Mouse (Mus musculus): ENCODE data around the gene Ncoa5. TPM values are rescaled to one million over a fixed set of nuclear protein-coding genes. Genes with fewer than 3 reads are reported as not detected.

Gene Ncoa5
- polyA plus RNA-seq, 1 experiment from 2014 or later: 144 TPM

- Histone ChIP-seq H3K4me1 (peaks cover 19% of the 10 kb centered on the region), H3K4me2 (no peak overlapping the region), H3K27ac (no peak overlapping the region), H3K27me3 (peaks cover 9% of the 10 kb centered on the region; the same call in 1 of the 2 replicates), H3K9ac (no peak overlapping the region), H3K36me3 (replicated peaks) (no peaks in the 10 kb centered on the region), H3K4me3 (replicated peaks) (no peak overlapping the region), H3K9me3 (no peaks in the 10 kb centered on the region)
- 83% methylated on average over 5 of the region's 5 CpGs for WGBS
- ATAC-seq (ENCODE audit: low FRiP score): no peak
Measured at GRCm38 (mm10) chr2:165042126-165042525, 7.5 kb upstream of the Ncoa5 start.

- Histone ChIP-seq H3K27ac (no peak overlapping the region), H3K9ac (no peak overlapping the region), H3K27me3 (peaks cover 4% of the 10 kb centered on the region; the same call in 1 of the 2 replicates), H3K9me3 (no peaks in the 10 kb centered on the region), H3K36me3 (replicated peaks) (no peaks in the 10 kb centered on the region), H3K4me2 (no peak overlapping the region), H3K4me3 (replicated peaks) (no peak overlapping the region), H3K4me1 (peaks cover 26% of the 10 kb centered on the region)
- ATAC-seq (ENCODE audit: low FRiP score): no peak
- 68% methylated on average over 4 of the region's 4 CpGs for WGBS
Measured at GRCm38 (mm10) chr2:165037415-165037814, 2.7 kb upstream of the Ncoa5 start.

GRCm38 (mm10) chr2:165035058-165035431, 378 bp upstream of the Ncoa5 start:
- peak overlapping the region; percentile 90 for H3K4me3 ChIP-seq (replicated peaks)

GRCm38 (mm10) chr2:165033306-165033705, 1.4 kb downstream of the Ncoa5 start:
- H3K27ac ChIP-seq: no peak overlapping the region
- H3K27me3 ChIP-seq: no peaks in the 10 kb centered on the region
- no peaks in the 10 kb centered on the region for H3K9me3 ChIP-seq
- 58% methylated on average over 6 of the region's 6 CpGs for WGBS
- no peak for ATAC-seq (ENCODE audit: low FRiP score)
- peaks cover 47% of the 10 kb centered on the region for H3K4me1 ChIP-seq
- no peaks in the 10 kb centered on the region for H3K36me3 ChIP-seq (replicated peaks)
- H3K4me2 ChIP-seq: peak overlapping the region; percentile 79
- peak overlapping the region; percentile 98 for H3K9ac ChIP-seq
- peak overlapping the region; percentile 90 for H3K4me3 ChIP-seq (replicated peaks)

More at GRCm38 (mm10) chr2:165035058-165035431, 378 bp upstream of the Ncoa5 start:
- Histone ChIP-seq H3K27ac (peak overlapping the region; percentile 94), H3K9me3 (no peaks in the 10 kb centered on the region), H3K9ac (peak overlapping the region; percentile 48), H3K4me2 (peak overlapping the region; percentile 49), H3K4me1 (peaks cover 38% of the 10 kb centered on the region), H3K27me3 (peaks cover 4% of the 10 kb centered on the region; the same call in 1 of the 2 replicates), H3K36me3 (replicated peaks) (no peaks in the 10 kb centered on the region)
- 21% methylated on average over 5 of the region's 5 CpGs for WGBS
- ATAC-seq (ENCODE audit: low FRiP score): no peak; the same call in 1 of the 2 replicates

DNA sequence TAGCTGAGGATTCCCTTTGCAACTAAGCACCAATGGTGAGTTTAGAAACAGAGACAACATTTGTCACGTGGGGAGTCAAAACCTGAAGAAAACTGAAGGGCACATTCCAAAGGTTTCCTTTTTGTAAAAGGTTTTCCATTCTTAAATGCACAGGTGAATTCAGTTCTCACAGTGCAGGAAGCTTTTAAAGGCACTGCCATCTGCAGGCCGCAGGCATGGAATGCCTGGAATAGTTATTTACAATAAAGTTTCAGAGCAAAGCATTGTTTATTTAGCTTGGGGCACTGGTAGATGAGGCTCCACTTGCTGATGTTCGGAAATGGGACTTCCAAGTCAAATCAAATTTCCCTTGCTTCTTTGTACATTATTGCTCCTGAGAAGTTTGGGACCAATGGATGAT, 2.1 kb downstream of the Ncoa5 start:
- Histone ChIP-seq H3K27me3 (no peaks in the 10 kb centered on the region), H3K4me3 (replicated peaks) (peak overlapping the region; percentile 90), H3K9ac (no peak overlapping the region), H3K9me3 (no peaks in the 10 kb centered on the region), H3K4me1 (peaks cover 47% of the 10 kb centered on the region), H3K4me2 (peak overlapping the region; percentile 79), H3K27ac (no peak overlapping the region), H3K36me3 (replicated peaks) (no peaks in the 10 kb centered on the region)
- no peak for ATAC-seq (ENCODE audit: low FRiP score)
- WGBS: 58% methylated on average over 3 of the region's 3 CpGs

GRCm38 (mm10) chr2:165027163-165027562, 7.5 kb downstream of the Ncoa5 start:
- Histone ChIP-seq H3K27ac (no peak overlapping the region), H3K9me3 (no peaks in the 10 kb centered on the region), H3K9ac (no peak overlapping the region), H3K4me3 (replicated peaks) (no peak overlapping the region), H3K36me3 (replicated peaks) (peaks cover 9% of the 10 kb centered on the region), H3K4me1 (peaks cover 26% of the 10 kb centered on the region), H3K4me2 (no peak overlapping the region), H3K27me3 (no peaks in the 10 kb centered on the region)
- 76% methylated on average over 1 of the region's 1 CpGs for WGBS
- no peak for ATAC-seq (ENCODE audit: low FRiP score)

DNA sequence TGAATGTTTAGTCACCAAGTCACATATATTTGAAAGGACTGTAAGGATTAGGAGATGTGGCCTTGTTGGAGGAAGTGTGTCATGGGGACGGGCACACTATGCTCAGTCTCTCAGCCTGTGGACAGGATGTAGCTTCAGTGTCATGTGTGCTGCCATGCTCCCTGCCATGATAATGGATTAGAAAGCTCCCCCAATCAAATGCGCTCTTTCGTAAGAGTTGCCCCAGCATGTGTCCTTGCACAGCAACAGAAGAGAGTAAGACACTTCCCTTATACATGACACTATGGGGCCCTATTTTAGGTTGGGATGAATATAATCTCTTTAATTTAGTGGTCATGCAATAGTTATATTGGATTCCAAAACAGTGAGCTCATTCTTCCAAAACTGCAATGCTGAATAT, 14.2 kb downstream of the Ncoa5 start:
- Histone ChIP-seq H3K4me1 (0 out of 2 replicates have a peak, but pooled peaks cover 5% of the 10 kb centered on the region), H3K27ac (no peak overlapping the region), H3K9ac (no peak overlapping the region), H3K9me3 (no peaks in the 10 kb centered on the region), H3K4me2 (no peak overlapping the region), H3K27me3 (no peaks in the 10 kb centered on the region), H3K36me3 (replicated peaks) (peaks cover 34% of the 10 kb centered on the region), H3K4me3 (replicated peaks) (no peak overlapping the region)
- WGBS: 89% methylated on average over 3 of the region's 3 CpGs
- no peak for ATAC-seq (ENCODE audit: low FRiP score)

DNA sequence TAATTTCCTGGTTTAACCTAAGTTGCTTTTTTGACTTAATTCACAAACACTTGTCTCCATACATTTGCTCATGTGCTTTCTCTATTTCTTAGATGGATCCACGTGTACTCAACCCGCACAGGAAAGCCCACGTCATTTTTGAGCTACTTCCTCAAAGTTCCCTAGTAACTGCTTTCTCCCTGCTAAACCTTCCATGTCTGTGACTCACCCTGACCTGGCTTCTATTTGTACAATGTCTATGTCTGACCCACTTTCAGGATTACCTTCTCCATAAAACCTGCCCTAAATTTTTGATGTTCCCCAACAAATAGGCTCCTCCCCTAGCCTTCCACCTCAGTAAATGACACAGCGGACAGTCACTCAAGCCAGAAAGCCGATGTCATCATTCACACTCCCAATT, 19.7 kb downstream of the Ncoa5 start:
- ATAC-seq (ENCODE audit: low FRiP score): no peak
- no peak overlapping the region for H3K27ac ChIP-seq
- 97% methylated on average over 5 of the region's 5 CpGs for WGBS
- H3K9ac ChIP-seq: no peak overlapping the region
- no peaks in the 10 kb centered on the region for H3K27me3 ChIP-seq
- H3K4me3 ChIP-seq (replicated peaks): no peak overlapping the region
- peaks cover 52% of the 10 kb centered on the region for H3K36me3 ChIP-seq (replicated peaks)
- H3K4me2 ChIP-seq: no peak overlapping the region
- H3K4me1 ChIP-seq: no peaks in the 10 kb centered on the region
- H3K9me3 ChIP-seq: no peaks in the 10 kb centered on the region

DNA sequence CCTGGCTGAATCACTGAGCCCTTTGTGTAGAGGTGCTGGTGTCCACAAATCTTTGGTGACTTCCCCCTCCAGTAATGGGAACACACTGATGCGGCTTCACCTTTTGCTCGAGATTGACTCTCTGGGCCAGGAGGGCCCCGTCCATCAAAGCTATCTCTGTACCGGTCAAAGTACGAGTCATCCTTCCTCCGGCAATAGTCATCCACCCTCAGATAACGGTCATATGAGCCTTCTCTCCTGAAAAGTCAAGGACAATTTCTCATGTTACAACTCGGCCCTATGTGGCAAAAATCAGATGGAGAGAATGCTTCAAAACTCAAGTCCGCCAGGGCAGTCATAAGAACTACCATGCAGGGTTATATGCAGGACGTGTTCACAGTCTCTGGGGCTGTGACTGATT, 24.3 kb downstream of the Ncoa5 start:
- WGBS: 93% methylated on average over 10 of the region's 10 CpGs
- no peak overlapping the region for H3K9ac ChIP-seq
- no peak for ATAC-seq (ENCODE audit: low FRiP score)
- H3K4me3 ChIP-seq (replicated peaks): no peak overlapping the region
- H3K4me1 ChIP-seq: no peaks in the 10 kb centered on the region
- no peak overlapping the region for H3K4me2 ChIP-seq
- no peak overlapping the region for H3K27ac ChIP-seq
- no peaks in the 10 kb centered on the region for H3K27me3 ChIP-seq
- no peaks in the 10 kb centered on the region for H3K9me3 ChIP-seq
- peaks cover 79% of the 10 kb centered on the region for H3K36me3 ChIP-seq (replicated peaks)

DNA sequence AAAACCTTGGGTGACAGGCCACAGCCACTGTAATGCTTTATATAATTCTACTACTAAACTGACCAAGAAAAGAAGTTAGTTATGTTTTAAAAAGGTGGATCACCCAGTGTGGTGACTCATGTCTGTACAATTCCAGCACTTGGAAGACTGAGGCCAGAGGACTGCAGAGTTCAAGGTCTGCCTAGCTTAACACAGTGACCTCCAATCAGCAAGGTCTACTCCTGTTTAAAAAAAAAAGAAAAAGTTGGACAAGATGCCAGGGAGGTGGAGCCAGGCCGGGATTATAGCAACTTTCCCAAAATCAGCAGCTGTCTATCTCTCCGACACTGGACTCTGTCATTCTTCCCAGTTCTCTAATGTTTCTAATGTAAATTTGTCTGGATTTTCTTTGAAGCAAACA, 25.1 kb downstream of the Ncoa5 start:
- no peaks in the 10 kb centered on the region for H3K4me1 ChIP-seq
- no peak for ATAC-seq (ENCODE audit: low FRiP score)
- no peaks in the 10 kb centered on the region for H3K27me3 ChIP-seq
- no peak overlapping the region for H3K4me2 ChIP-seq
- peaks cover 87% of the 10 kb centered on the region for H3K36me3 ChIP-seq (replicated peaks)
- no peaks in the 10 kb centered on the region for H3K9me3 ChIP-seq
- H3K27ac ChIP-seq: no peak overlapping the region
- no peak overlapping the region for H3K4me3 ChIP-seq (replicated peaks)
- 89% methylated on average over 2 of the region's 2 CpGs for WGBS
- H3K9ac ChIP-seq: no peak overlapping the region

- no peak for ATAC-seq (ENCODE audit: low FRiP score)
- 96% methylated on average over 14 of the region's 14 CpGs for WGBS
- peaks cover 91% of the 10 kb centered on the region for H3K36me3 ChIP-seq (replicated peaks)
Measured at GRCm38 (mm10) chr2:165009161-165009560, 25.5 kb downstream of the Ncoa5 start.

DNA sequence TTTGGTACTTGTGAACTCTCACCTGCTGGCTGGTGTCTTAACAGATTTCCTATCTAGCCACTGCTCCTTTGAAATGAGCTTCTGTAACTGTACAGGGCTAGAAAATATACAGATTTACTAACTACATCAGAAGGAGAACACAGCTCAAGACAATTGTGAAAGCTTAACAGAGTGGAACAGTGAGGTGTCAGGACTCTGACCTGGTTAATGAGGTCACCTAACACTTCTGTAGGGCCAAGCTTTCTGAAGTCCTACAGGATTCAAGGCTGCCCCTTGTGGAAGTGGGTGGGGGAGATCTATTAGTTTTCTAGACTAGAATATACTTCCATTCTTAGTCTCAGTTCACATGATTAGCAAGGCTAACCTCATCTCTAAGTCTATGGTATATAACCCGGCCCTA, 26.7 kb downstream of the Ncoa5 start:
- 91% methylated on average over 1 of the region's 1 CpGs for WGBS
- H3K4me3 ChIP-seq (replicated peaks): no peak overlapping the region

More at GRCm38 (mm10) chr2:165009161-165009560, 25.5 kb downstream of the Ncoa5 start:
- Histone ChIP-seq H3K9me3 (no peaks in the 10 kb centered on the region), H3K27ac (no peak overlapping the region), H3K4me3 (replicated peaks) (no peak overlapping the region), H3K27me3 (no peaks in the 10 kb centered on the region), H3K9ac (no peak overlapping the region), H3K4me1 (no peaks in the 10 kb centered on the region), H3K4me2 (no peak overlapping the region)

GRCm38 (mm10) chr2:165006813-165007212, 27.9 kb downstream of the Ncoa5 start:
- 96% methylated on average over 4 of the region's 4 CpGs for WGBS
- H3K9me3 ChIP-seq: no peaks in the 10 kb centered on the region
- H3K36me3 ChIP-seq (replicated peaks): peaks cover 100% of the 10 kb centered on the region
- H3K4me2 ChIP-seq: no peak overlapping the region
- no peak for ATAC-seq (ENCODE audit: low FRiP score)
- H3K27ac ChIP-seq: no peak overlapping the region
- H3K4me3 ChIP-seq (replicated peaks): no peak overlapping the region
- no peaks in the 10 kb centered on the region for H3K4me1 ChIP-seq
- no peaks in the 10 kb centered on the region for H3K27me3 ChIP-seq
- H3K9ac ChIP-seq: no peak overlapping the region

More for the DNA sequence above, 26.7 kb downstream of the Ncoa5 start:
- H3K27me3 ChIP-seq: no peaks in the 10 kb centered on the region
- H3K36me3 ChIP-seq (replicated peaks): peaks cover 100% of the 10 kb centered on the region
- no peaks in the 10 kb centered on the region for H3K4me1 ChIP-seq
- H3K27ac ChIP-seq: no peak overlapping the region
- no peak for ATAC-seq (ENCODE audit: low FRiP score)
- H3K9ac ChIP-seq: no peak overlapping the region
- no peak overlapping the region for H3K4me2 ChIP-seq
- no peaks in the 10 kb centered on the region for H3K9me3 ChIP-seq
